Mouse (Mus musculus) thymus, postnatal 36 days (tissue): ENCODE results near the gene Raph1.
"Not testable (repeated sequence)": the region's sequence is repeated elsewhere in the genome, so short reads cannot be mapped to it uniquely, and the experiment has no call there.

ENCODE experiments used
- DNase-seq, 2 experiments: peaks; one replicate each; pipeline ENCODE4 v3.0.0; 2022; ENCODE audit warnings: mixed read lengths in 2 of 2

The Raph1 gene

DNA sequence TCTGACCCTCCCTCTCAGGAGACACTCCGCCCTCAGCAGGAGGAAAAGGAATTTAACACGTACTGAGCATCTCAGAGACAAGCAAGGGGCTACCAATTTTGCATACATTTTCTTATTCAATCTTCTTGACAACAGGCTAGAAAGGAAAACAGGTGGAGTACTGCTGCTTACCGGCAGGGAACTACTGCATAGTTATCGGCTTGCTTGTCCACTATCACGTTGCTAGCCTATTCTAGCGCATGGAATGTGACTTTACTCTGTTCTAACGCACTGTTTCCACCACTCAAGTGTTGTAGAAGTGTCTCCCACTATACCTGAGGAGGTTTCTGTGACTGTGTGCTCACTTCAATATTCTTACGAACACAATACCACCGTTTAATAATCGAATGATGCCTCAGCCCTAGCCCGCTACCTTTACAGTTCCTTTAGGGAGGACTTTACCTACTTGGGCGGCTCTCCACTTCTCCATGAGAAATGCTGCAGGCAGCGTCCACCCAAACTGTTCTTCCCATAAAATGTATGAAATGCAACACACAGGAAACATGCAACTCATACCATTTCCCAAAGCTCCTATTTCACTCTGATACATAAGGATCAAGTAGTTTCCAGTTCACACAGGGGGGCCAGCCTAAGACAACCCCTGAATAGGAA, 1.5 kb downstream of the Raph1 start:
- peak in 1 of 2 experiments; percentile 6 for DNase-seq

DNA sequence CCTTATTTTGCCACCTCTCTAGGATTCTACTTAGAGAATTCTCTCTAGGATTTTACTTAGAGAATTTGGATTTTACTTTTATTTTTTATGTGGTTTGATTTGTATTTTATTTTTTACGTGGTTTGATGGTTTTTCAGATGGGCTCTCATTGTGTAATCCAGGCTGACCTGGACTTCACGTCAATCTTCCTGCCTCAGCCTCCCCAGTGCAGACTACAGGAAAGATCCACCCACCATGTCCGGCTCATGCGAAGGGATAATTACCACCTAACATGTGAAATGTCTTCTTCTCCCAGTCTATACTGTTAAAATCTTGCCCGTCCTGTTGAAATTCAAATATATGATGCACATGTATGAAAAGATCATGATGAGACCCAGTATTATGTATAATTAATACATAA, 2.2 kb downstream of the Raph1 start:
- DNase-seq: no peak

DNA sequence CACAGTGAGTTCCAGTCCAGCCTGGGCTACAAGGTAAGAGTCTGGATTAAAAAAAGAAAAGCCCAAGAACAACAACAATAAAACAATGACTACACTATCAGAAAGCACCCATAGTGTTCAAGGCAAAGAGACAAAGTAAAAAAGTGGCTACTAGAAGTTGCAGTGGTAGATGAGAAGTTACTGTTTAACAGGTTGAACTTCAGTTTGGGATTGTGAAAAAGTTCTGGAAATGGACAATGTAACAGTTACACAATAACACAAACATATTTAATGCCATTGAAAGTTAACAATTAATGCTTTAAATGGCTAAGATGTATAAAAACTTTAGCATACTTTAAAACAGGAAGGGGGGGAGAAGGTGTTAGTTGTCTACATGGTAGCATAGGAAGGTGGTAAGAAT, 3.9 kb downstream of the Raph1 start:
- DNase-seq: no peak

DNA sequence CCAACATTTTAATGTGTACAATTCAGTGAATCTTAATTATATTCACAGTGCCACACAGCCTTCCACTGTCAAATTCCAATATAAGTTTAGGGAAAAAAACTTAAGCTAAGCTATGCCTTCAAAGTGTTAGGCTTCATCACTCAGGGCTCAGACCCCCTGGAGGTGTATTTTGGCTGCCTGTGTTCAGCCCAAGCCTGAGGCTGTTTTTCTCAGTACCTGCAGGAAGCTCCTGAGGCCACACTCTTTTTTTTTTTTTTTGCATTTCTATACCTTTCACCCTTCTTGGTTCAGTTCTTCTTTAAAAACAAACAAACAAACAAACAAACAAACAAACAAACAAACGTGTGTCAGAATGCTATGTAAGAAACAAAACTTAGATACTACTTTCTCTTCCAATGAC, 23.2 kb downstream of the Raph1 start:
- no peak for DNase-seq

DNA sequence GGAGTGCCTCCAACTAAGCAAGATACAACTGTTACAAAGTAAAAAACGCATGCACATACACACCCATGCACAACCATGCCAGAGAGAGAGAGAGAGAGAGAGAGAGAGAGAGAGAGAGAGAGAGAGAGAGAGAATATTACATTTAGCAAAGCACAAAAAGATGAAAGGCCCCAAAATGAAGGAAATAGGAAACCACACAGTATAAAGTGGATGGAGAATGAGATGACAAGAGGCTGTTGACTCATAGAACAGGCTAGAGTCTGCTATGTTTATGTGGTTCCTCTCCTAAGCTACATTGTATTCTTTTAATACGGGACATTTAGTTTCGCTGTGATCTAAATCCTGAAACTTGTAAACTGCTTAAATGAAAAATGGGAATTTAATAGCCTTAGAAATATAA, 27.6 kb downstream of the Raph1 start:
- DNase-seq: no peak

DNA sequence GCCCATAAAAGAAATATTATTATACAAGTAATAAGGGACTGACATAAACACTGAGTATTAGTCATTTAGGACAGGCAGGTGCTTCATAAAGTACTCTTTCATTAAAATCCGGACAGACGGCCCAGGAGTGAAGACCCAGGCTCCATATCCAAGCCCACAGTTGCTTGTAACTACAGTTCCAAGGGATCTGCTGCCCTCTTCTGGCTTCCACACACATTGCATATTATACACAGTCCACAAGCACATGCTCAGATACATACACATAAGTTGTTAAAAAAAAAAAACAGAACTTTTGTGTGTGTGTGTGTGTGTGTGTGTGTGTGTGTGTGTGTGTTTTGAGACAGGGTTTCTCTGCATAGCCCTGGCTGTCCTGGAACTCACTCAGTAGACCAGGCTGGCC, 32.0 kb downstream of the Raph1 start:
- peak; percentile 37 to 38 for DNase-seq

DNA sequence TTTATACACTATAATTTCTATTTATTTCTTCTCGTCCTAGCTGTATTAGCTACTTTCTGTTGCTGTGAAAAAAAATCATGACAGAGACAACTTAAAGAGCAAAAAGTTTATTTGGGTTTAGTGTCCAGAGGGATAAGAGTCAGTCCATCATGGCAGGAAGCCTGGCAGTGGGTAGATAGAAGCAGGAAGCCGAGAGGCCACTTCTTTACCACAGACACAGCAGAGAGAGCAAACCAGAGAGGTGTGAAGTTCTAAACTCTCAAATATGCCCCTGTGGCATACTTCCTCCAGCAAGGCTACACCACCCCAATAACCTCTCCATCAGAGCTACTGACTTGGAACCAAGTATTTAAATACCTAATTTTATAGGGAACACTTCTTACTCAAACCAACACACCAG, 36.3 kb downstream of the Raph1 start:
- no peak for DNase-seq

DNA sequence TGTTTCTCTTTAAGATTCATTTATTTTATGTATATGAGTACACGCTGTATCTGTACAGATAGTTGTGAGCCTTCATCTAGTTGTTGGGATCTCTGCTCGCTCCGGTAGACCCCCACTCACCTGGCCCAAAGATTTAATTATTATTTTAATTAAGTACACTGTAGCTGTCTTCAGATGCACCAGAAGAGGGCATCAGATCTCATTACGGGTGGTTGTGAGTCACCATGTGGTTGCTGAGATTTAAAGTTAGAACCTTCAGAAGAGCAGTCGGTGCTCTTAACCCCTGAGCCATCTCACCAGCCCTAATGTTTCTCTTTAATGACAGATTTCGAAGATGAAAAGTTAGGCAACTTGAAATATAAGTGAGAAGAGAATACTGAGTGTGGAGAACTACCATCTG, 36.8 kb downstream of the Raph1 start:
- no peak for DNase-seq

DNA sequence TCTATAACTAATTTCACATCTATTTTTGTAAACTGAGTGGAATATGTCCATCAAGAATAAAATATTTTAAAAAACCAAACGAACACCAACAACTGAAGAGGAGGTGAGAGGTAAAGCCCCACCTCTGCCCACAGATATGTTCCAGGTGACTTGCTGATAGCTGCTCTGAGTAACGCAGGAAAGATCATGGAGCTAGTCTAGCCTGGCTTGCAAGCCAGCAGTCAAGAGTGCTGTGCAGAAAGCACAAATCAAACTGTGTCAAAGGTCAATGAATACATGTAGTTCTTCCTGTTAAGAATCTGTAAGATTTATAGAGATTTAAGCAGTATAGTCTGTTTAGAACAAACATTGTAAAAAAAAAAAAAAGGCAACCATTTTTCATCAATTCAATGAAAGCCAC, 56.3 kb downstream of the Raph1 start:
- DNase-seq: no peak

DNA sequence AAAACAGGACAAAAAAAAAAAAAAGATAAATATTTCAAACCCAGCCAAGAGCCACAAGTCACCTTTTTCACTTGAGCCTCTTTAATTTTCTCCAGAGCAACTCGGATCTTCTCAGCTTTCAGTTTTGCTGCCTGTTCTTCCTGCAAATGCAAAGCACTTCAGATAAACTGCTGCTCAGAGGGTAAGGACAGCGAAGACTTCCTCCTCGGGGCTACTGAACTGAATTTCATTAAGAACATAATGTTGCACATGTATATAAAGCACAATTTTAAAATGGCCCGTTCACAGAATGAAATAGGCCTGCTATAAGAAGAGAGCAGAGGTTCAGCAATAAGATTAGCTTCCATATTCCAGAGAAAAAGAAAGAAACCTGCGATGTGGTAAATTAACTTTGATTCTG, 63.4 kb downstream of the Raph1 start:
- no peak for DNase-seq

DNA sequence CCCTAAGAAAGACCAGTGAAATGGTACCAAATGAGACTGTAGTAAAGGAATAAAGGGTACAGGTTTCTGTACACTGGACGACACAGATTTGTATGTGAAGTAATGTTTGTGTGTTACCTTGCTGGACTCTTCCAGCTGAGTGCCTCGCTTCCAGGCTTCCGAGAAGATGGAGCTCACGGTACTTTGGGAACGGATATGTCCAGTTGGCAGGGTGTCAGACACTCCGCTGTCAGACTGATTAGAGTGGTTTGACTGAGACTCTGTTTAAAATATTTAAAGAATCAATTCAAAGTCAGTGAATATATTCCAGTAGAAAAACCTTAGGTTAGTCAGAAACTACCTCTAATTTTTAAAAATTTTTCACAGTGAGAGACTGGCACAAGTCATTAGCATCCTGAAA, 73.5 kb downstream of the Raph1 start:
- no peak for DNase-seq

DNA sequence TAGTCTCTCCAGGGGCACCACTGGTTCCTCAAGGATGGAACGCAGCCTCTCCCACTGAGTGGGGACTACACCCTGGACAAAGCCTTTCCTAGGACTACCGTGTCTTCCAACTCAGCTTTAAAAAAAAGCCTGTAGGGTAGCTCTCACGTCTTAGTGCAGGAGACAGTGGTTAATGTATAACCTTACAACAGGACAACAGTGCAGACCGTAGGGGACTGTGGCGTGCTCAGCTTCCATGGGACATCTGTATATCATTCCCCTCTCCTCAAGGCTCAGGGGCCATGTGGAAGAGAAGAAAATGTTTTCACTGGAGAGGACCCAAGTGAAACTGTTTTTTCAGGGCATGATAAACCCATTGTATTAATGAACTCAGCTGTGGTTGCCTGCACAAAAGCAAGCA, 74.5 kb downstream of the Raph1 start:
- DNase-seq: no peak

DNA sequence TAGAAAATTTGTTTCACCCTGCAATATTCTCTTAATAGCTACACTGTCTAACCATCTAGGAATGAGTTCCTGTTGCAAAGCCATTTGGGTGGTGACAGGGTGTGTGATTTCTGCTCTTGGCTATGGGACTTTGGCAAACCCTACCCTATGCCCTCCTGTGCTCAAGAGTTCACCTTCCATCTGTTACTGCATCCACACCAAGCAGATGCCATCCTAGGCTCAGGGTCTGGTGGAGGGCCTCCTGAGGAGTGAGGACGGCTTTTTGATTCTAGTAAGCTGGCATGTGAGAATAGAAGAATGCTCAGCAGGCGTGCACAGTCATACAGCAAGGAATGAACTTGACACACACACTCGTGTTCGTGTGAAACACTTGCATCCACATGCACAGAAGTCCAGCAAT, 76.4 kb downstream of the Raph1 start:
- no peak for DNase-seq

DNA sequence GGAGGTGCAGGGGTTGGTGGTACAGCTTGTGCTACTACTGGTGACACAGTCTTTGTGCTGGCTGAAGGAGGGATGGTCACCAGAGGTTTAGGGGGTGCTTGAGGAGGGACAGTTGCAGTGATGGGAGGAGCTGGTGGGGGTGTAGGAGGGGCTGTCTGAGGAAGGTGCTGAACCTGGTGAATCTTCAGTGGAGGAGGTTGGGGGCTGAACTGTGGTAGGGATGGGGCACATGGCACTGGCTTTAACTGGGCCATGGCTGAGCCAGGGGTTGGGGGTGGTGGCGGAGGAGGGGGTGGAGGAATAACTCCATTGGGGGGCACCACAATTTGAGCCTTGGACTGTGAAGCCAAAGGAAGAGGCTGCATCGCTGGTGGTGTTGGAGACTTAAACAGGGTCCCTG, 77.2 kb downstream of the Raph1 start:
- DNase-seq: no peak

DNA sequence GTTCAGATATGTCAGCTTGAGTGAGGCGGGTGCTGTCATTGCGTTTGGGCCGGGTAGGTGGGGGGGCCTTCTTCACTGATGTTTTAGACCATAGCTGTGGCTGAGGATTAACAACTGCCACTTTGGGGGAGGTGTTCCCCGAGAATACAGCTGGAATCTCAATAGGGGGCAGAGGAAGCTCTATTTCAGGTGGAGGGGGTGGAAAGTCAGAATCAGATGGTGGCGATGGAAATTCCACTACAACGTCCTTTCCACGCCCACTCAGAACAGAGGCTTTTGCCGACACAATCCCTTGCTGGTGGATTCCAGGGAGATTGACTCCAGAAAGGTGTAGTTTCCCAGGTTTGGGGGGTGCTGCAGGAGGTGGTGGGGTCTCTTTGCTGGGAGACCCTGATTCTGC, 78.3 kb downstream of the Raph1 start:
- DNase-seq: no peak

DNA sequence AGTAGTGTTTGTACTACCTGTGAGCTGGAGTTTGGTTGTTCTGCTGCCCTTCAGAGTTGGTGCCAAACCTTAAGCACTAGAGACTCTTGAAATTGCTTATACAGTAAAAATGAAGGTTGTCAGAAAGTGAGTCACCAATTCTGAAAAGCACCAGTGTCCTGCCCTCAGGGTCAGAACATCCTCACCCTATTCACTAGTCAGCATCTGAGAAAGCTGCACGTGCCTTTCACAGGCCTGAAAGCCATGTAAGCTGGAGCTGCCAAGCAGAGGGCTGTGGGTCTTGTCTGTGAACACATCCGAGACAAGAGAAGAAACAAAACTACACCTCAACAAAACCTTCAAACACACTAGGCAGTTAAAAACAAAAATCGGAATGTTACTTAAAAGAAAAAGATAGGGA, 81.3 kb downstream of the Raph1 start:
- no peak for DNase-seq

DNA sequence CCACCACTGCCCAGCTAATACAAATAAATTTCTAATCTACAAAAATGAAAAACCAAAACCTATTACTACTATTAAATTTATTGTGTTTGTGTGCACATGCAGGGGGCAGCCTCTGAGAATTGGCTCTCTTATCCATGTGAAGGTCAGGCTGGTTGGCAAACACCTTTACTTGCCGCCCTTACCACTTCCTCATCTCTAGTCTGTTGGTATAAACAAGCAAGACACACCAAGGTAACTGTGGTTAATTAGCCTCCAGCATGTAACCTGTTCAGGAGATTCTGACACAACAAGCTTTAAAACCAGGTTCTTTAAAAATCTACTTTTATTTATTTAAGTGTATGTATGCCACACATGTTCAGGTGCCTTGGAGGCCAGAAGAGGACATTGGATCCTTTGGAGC, 84.0 kb downstream of the Raph1 start:
- no peak for DNase-seq

DNA sequence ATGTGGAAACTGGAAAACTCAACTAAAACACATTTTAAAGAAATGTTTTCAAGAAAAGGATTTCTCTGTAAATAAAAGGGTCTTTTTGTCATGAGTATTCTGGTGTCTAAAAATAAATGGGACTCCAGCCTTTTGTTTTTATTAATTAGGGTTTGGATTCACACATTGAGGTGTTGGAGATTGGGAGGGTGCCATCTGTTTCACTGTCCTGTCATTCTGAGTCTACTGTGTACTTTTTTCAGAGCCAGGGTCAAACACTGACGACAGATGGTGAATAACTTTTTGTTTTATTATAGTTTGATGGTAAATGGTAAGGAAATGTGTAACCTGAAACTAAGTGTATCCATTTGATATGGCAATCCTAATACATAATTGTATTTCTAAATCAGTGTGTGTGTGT, 85.3 kb downstream of the Raph1 start:
- no peak for DNase-seq

DNA sequence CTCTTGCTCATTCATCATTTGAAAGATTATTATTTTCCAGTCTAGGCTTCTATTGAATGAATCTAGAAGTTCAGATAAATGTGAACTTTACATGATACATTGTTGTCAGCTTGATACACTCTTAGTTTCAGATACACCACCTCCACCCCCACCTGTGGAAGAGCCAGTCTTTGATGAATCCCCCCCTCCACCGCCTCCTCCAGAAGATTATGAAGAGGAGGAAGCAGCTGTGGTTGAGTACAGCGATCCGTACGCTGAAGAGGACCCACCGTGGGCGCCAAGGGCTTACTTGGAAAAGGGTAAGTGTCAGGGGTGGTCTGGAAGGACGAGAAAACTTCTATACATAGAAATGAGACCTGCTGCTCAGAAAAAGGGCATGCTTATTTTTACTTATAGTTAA, 96.4 kb downstream of the Raph1 start:
- DNase-seq: peak; percentile 44 to 63

DNA sequence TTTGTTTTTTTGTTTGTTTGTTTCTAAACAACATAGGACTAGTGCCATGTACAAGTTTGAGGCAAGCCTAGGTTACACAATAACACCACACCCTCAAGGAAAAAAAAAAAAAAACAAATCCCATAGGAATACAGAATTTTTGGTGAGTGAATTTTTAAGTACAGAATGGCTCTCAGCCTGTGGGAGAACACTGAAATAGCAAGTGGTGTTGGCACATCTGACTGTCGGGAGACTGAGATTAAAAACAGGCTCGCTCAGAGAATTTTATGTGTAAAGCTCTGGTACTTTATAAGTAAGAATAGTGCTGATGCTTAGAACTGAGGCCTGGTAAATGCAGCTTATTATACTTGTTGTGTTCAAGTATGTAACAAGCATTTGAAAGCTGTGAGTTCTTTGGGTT, 97.4 kb downstream of the Raph1 start:
- no peak for DNase-seq

DNA sequence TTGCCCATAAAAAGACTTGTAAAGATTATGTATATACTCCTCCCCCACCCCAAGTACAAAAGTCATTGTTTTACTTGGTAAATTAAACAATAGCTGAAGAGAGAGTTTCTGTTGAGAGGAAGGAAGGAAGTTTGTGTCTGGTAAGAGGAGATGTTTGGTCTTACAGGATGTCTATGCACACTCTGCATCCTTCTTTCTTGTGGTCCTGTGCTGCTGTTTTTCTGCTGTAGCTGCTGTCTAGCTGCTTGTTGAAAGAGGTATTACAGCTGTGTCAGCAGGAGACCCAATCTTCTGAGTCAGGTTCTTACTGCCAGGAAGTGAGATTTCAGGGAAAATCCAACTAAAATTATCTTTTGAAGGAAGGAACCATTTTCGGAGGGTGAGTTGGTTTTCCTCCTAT, 106.3 kb downstream of the Raph1 start:
- DNase-seq: peak; percentile 8 to 15

DNA sequence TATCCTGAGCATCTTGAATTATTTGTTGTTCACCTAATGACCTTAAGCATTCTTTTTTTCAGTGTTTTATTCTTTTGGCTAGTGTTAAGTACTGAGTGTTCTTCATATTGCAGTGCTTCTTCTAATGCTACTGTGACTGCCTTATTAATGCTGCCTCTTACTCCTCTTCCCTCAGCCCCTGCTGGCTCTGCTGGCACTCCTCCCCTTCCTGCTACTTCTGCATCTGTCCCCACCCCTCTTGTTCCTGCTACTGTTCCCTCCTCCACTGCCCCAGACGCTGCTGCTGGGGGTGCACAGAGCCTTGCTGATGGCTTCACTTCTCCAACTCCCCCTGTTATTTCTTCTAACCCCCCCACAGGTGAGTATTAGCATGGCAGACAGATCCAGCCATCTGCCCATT, 117.0 kb downstream of the Raph1 start:
- DNase-seq: no peak

DNA sequence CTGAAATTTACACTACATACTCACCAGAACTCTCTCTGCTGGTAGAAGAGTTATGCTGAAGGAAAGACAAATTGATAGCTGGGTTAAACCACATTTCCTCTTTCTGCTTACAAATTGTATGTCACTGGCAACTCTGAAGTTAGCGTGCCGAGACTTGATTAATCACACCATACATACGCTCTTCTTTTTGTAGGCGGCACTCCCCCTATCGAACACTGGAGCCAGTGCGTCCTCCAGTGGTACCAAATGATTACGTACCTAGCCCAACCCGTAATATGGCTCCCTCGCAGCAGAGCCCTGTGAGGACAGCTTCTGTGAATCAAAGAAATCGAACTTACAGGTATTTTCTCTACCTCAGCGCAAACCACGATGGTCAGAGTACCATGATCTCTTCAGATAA, 119.8 kb downstream of the Raph1 start:
- peak; percentile 38 for DNase-seq

DNA sequence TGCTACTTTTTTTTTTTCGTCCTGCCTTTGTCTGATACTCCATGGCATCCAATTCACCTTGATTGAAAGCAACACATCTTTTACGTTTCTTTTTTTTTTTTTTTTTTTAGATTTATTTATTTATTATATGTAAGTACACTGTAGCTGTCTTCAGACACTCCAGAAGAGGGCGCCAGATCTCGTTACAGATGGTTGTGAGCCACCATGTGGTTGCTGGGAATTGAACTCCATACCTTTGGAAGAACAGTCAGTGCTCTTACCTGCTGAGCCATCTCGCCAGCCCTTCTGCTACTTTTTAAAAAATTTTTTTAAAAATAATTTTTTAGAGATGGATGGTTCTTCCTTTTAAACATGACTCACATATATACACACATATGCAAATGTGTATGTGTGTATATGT, 125.5 kb downstream of the Raph1 start:
- DNase-seq: not testable (repeated sequence)

DNA sequence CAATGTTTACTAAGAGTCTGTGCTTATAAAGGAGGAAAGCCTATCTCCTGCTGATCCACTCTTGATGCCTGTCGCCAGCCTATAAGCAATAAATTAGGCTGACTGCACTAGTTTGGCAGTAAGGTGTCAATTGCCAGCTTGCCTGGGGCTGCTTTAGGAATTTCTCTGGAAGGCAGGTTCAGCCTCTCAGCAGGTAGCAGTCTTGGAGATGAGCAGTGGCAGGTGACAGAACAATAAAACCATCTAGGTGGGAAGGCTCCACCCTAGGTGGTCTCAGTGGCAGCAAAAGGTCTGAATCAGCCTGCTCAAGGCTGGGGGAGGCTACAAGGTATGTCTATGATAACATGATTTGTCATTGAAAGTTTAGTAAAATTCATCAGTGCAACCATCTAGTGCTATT, 134.4 kb downstream of the Raph1 start:
- no peak for DNase-seq
